Mouse (Mus musculus) limb, embryonic 14.5 days (tissue): ENCODE results near the gene Zfp354a. TPM values are rescaled to one million over a fixed set of nuclear protein-coding genes. Genes with fewer than 3 reads are reported as not detected.
A peak's percentile ranks its signal among the peaks of the same experiment; 100 is the strongest.

Source experiments
- ATAC-seq: fragments of 200-750 bp; cut with Nextera tagmentation; 2 replicates; pipeline ENCODE4 v1.8.0; 2017; ENCODE audit warnings: low read depth, moderate number of reproducible peaks, moderate TSS enrichment; ENCODE audit not compliant: low FRiP score
- DNase-seq: peaks from one replicate; pipeline ENCODE4 v3.0.0-alpha.2; 2015; ENCODE audit warnings: low spot score
- H3K27ac ChIP-seq: fragments of 300-500 bp; sonication (generic); replicated peaks from 2 replicates; pipeline ENCODE4 v1.5.1; 2014; ENCODE audit warnings: low read depth, mild to moderate bottlenecking, low read length, moderate library complexity, mixed read lengths
- H3K27me3 ChIP-seq: fragments of 300-500 bp; sonication (generic); 2 replicates; pipeline ENCODE4 v1.6.1; 2014; ENCODE audit warnings: low read length, mixed read lengths; ENCODE audit not compliant: control insufficient read depth, insufficient read depth
- H3K36me3 ChIP-seq: fragments of 300-500 bp; sonication (generic); 2 replicates; pipeline ENCODE4 v1.6.1; 2014; ENCODE audit warnings: mild to moderate bottlenecking, low read length, moderate library complexity, mixed read lengths; ENCODE audit not compliant: control insufficient read depth, insufficient read depth
- H3K4me1 ChIP-seq: fragments of 300-500 bp; sonication (generic); 2 replicates; pipeline ENCODE4 v1.6.1; 2014; ENCODE audit warnings: antibody characterized with exemption, low read length, mixed read lengths; ENCODE audit not compliant: control insufficient read depth, insufficient read depth
- H3K4me2 ChIP-seq: fragments of 300-500 bp; sonication (generic); replicated peaks from 2 replicates; pipeline ENCODE4 v1.6.1; 2014; ENCODE audit warnings: low read depth, mild to moderate bottlenecking, low read length, moderate library complexity; ENCODE audit not compliant: severe bottlenecking
- H3K4me3 ChIP-seq: fragments of 300-500 bp; sonication (generic); replicated peaks from 2 replicates; pipeline ENCODE4 v1.5.1; 2014; ENCODE audit warnings: low read length
- H3K9ac ChIP-seq: fragments of 300-500 bp; sonication (generic); 2 replicates; pipeline ENCODE4 v1.6.1; 2014; ENCODE audit warnings: mild to moderate bottlenecking, low read depth, low read length, moderate library complexity; ENCODE audit not compliant: severe bottlenecking
- H3K9me3 ChIP-seq: fragments of 300-500 bp; sonication (generic); 2 replicates; pipeline ENCODE4 v1.6.1; 2016; ENCODE audit warnings: low read length; ENCODE audit not compliant: control insufficient read depth
- POLR2A ChIP-seq: fragments of 200-500 bp; IDR thresholded peaks from 2 replicates; pipeline ENCODE4 v1.8.0; 2012; ENCODE audit warnings: inconsistent platforms, mild to moderate bottlenecking, moderate library complexity, borderline replicate concordance; ENCODE audit not compliant: insufficient read depth, insufficient read length; ENCODE audit errors: extremely low read depth
- WGBS: fragments of 180-500 bp; shearing (Covaris S2); extraction: QIAGEN DNeasy Blood & Tissue Kit; methylation state at CpG from one replicate; pipeline ENCODE4 v1.1.7; 2014; 5-methylcytosine and 5-hydroxymethylcytosine counted together
- polyA plus RNA-seq, 2 experiments: library from polyadenylated mRNA; depleted of rRNA in 1 of 2; stranded (reverse) in 1 of 2; unstranded in 1 of 2; fragments of >200 nt; fragmentation: Nextera tagmentation in 1 of 2; extraction: Ambion mirVana in 1 of 2; gene quantifications; 2 replicates each; pipeline versions ENCODE4 v1.2.1 to v1.2.3; 2012 to 2014

Zfp354a gene
- polyA plus RNA-seq, 2 experiments = 6.4 to 9.6 TPM

- Histone ChIP-seq H3K9ac (no peak overlapping the region), H3K27ac (no peak overlapping the region), H3K36me3 (no peaks in the 10 kb centered on the region), H3K4me2 (no peak overlapping the region), H3K4me1 (no peaks in the 10 kb centered on the region), H3K4me3 (no peak overlapping the region), H3K27me3 (no peaks in the 10 kb centered on the region), H3K9me3 (no peaks in the 10 kb centered on the region)
- ATAC-seq (no peak), DNase-seq (no peak)
- TF ChIP-seq POLR2A = no peak
- WGBS = 61% methylated on average over 2 of the region's 2 CpGs
Measured at GRCm38 (mm10) chr11:51051678-51052077, 7.4 kb upstream of the Zfp354a start.

GRCm38 (mm10) chr11:51053230-51053629 lies 5.8 kb upstream of the Zfp354a start:
- no peak overlapping the region for H3K4me3 ChIP-seq
- H3K4me2 ChIP-seq = no peak overlapping the region
- no peaks in the 10 kb centered on the region for H3K9me3 ChIP-seq
- no peak overlapping the region for H3K27ac ChIP-seq
- no peak for ATAC-seq
- whole genome bisulfite sequencing = 57% methylated on average over 3 of the region's 3 CpGs
- H3K4me1 ChIP-seq = no peaks in the 10 kb centered on the region
- DNase-seq = no peak
- TF ChIP-seq POLR2A = no peak
- no peaks in the 10 kb centered on the region for H3K36me3 ChIP-seq
- H3K27me3 ChIP-seq = no peaks in the 10 kb centered on the region
- no peak overlapping the region for H3K9ac ChIP-seq

- H3K9me3 ChIP-seq = no peaks in the 10 kb centered on the region
- no peaks in the 10 kb centered on the region for H3K27me3 ChIP-seq
- no peak overlapping the region for H3K27ac ChIP-seq
- 12% methylated on average over 14 of the region's 14 CpGs for WGBS
- H3K4me1 ChIP-seq = peaks cover 6% of the 10 kb centered on the region
- H3K36me3 ChIP-seq = 0 out of 2 replicates have a peak, but pooled peaks cover 5% of the 10 kb centered on the region
- peak; percentile 14; the same call in 1 of the 2 replicates for ATAC-seq
- H3K4me2 ChIP-seq = peak overlapping the region; percentile 76
- DNase-seq = no peak
- H3K4me3 ChIP-seq = peak overlapping the region; percentile 84
- peak overlapping the region; percentile 85 for H3K9ac ChIP-seq
- TF ChIP-seq POLR2A = no peak
Measured at GRCm38 (mm10) chr11:51059640-51060039, 583 bp downstream of the Zfp354a start.

- Histone ChIP-seq H3K4me3 (no peak overlapping the region), H3K9me3 (no peaks in the 10 kb centered on the region), H3K9ac (no peak overlapping the region), H3K4me2 (no peak overlapping the region), H3K36me3 (0 out of 2 replicates have a peak, but pooled peaks cover 8% of the 10 kb centered on the region), H3K4me1 (peaks cover 6% of the 10 kb centered on the region), H3K27me3 (no peaks in the 10 kb centered on the region), H3K27ac (no peak overlapping the region)
- WGBS = 94% methylated on average over 5 of the region's 6 CpGs
- DNase-seq (no peak), ATAC-seq (no peak)
- TF ChIP-seq POLR2A = no peak
Measured at GRCm38 (mm10) chr11:51060981-51061380, 1.9 kb downstream of the Zfp354a start.

- Histone ChIP-seq H3K27ac (no peak overlapping the region), H3K4me1 (peaks cover 6% of the 10 kb centered on the region), H3K27me3 (no peaks in the 10 kb centered on the region), H3K36me3 (peaks cover 25% of the 10 kb centered on the region), H3K9me3 (no peaks in the 10 kb centered on the region), H3K9ac (no peak overlapping the region), H3K4me3 (no peak overlapping the region), H3K4me2 (no peak overlapping the region)
- DNase-seq (no peak), ATAC-seq (no peak)
- WGBS = 82% methylated on average over 7 of the region's 7 CpGs
- no peak for TF ChIP-seq POLR2A
Measured at GRCm38 (mm10) chr11:51063276-51063675, 4.2 kb downstream of the Zfp354a start.

- Histone ChIP-seq H3K27me3 (no peaks in the 10 kb centered on the region), H3K4me2 (no peak overlapping the region), H3K4me1 (peaks cover 6% of the 10 kb centered on the region), H3K9me3 (no peaks in the 10 kb centered on the region), H3K36me3 (peaks cover 30% of the 10 kb centered on the region), H3K9ac (no peak overlapping the region), H3K4me3 (no peak overlapping the region), H3K27ac (no peak overlapping the region)
- ATAC-seq (no peak), DNase-seq (no peak)
- 94% methylated on average over 8 of the region's 8 CpGs for WGBS
- TF ChIP-seq POLR2A = no peak
Measured at GRCm38 (mm10) chr11:51063841-51064240, 4.8 kb downstream of the Zfp354a start.
